Mouse (Mus musculus) lung, postnatal 10 days (tissue): ENCODE results near the gene Iqcf6.

Source experiments
- DNase-seq: peaks from one replicate; pipeline ENCODE4 v3.0.0; 2021

Gene Iqcf6

GRCm38 (mm10) chr9:106657592-106657991, 31.2 kb downstream of the Iqcf6 start:
- no peak for DNase-seq

- DNase-seq, result no peak
These were observed 33.1 kb downstream of the Iqcf6 start for GRCm38 (mm10) chr9:106659441-106659840.

DNA sequence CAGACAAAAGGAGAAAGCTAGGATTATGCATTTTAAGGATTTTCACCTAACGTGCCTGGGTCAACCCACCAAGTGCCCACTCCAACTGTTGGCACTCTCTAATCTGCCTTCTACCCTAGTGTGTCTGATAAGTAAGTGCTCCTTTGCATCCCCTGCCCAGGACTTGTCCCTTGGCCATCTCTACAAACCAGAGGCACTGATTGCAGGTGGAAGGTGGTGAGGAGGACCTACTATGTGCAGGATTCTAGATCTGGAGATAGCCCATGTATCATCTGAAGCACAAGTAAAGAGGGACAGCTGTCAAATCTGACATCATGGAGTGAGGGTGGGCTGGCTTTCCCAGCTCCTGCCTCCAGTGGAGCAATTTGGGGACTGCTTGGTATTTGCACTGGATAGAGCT, 33.6 kb downstream of the Iqcf6 start:
- DNase-seq, result no peak

GRCm38 (mm10) chr9:106663200-106663599, 36.8 kb downstream of the Iqcf6 start:
- no peak for DNase-seq

DNA sequence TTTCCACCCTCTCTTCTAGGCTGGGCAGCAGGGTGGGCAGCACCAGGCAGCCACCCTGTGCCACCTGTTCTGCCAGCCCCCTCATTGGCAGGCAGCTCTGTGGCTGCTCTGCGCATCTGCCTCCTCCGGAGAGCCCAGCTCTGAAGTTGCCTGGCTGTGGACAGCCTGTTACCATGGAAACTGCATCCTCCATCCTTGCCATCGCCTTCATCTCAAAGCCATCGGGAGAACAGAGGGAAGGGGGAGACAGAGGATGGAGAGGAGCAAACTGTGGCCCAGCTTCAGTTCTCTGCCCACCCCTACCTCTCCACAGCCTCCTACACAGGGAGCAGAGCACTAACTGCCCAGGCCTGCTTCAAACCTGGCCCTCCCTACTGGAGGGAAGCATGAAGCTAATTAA, 38.1 kb downstream of the Iqcf6 start:
- DNase-seq, result no peak

DNA sequence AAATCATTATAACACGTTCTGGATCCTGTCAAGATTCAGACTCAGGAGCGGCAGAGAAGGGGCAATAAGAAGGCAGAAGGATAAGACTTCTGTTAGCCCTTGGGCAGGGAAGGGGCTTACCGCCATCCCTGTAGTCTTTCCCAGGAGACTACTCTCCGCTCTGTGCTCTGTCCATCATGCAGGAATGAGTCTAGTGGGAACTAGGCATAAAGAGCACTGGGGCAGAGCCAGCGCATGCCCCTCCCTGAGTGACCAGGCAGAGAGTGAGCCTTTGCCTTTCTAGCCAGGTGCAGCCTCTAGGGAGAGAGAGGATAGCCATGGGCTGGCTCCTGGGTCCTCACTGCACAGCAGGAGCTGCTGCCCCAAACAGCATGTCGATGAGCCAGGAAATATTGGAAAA, 38.5 kb downstream of the Iqcf6 start:
- DNase-seq, result no peak

DNA sequence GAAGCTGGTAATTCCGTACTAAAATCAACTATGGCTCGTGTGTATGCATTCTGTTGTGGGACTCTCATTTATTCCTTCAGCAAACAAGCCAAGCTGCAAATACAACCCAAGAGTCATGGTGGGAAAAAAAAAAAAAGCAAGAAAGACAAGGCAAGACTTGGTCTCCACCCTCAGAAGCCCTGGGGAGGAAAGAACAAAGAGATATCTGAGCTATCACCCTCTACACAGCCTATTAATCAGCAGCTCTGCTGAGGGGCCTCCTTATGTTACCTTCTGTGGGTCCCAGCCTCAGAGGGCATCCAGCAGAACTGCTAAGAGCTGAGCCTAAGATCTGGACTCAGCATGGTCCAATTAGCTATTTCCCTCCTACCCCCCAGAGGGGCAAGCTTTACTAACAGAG, 47.5 kb downstream of the Iqcf6 start:
- no peak for DNase-seq

- DNase-seq, result peak; percentile 85
These were observed 49.1 kb downstream of the Iqcf6 start for GRCm38 (mm10) chr9:106675480-106675879.

GRCm38 (mm10) chr9:106675965-106676364, 49.6 kb downstream of the Iqcf6 start:
- no peak for DNase-seq

DNA sequence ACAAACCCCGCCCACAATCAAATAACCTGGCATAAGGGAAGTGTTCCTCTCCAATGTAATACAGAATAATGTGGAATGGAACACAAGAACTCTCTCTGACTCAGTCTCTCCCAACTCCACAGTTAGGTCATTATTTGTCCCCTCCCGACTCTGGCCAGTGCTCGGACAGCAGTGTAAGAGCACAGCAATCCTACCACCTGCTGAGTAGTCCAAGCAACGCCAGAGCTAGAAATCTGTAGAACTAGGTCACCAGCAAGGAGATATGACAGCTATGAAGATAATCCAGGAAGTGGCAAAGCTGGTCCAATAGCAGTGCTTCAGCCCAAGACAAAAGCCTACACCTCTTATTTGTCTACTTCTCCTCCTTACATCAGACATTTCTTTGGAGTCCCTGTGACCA, 50.2 kb downstream of the Iqcf6 start:
- DNase-seq, result no peak
